Mouse (Mus musculus): ENCODE measurements around the gene Prickle3.

GRCm38 (mm10) chrX:7664791-7665190 is 7.7 kb downstream of the Prickle3 start:
- TF ChIP-seq CTCF (IDR thresholded peaks at IDR 0.05; ENCODE audit: low read depth, low read length) (no peak), GATA2 (IDR thresholded peaks at IDR 0.05; ENCODE audit: borderline replicate concordance, low read depth, low read length) (no peak), POLR2AphosphoS5 (IDR thresholded peaks at IDR 0.05; ENCODE audit: insufficient replicate concordance, low read depth, low read length) (no peak), TAL1 (conservative IDR thresholded peaks at IDR 0.05; ENCODE audit: low read depth, low read length) (no peak), GATA1 (IDR thresholded peaks at IDR 0.05; ENCODE audit: borderline replicate concordance, low read length) (no peak)
